Mouse (Mus musculus) lung, postnatal 36 days (tissue): ENCODE measurements around the gene 1700123O20Rik.

Source experiments
- DNase-seq: peaks from one replicate; pipeline ENCODE4 v3.0.0; 2022; ENCODE audit warnings: mixed read lengths

The 1700123O20Rik gene

DNA sequence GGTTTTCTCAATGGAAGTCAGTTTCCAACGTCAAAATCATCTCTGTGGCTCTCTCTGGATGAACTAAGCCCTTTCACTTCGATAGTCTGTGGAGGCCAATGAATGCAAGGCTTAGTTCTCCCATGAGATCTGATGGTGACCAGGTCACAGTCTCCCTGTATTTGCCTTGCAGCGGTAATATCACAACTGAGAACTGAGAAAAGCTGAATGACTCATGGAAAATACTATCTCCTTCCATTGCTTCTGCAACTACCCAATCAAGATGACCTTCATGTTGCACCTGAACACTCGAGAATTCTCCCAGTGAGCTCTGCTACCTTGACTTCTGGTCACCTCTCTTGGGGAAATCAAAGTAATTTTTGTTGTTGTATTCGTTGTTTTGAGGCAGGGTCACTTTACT, 41.5 kb downstream of the 1700123O20Rik start:
- no peak for DNase-seq

DNA sequence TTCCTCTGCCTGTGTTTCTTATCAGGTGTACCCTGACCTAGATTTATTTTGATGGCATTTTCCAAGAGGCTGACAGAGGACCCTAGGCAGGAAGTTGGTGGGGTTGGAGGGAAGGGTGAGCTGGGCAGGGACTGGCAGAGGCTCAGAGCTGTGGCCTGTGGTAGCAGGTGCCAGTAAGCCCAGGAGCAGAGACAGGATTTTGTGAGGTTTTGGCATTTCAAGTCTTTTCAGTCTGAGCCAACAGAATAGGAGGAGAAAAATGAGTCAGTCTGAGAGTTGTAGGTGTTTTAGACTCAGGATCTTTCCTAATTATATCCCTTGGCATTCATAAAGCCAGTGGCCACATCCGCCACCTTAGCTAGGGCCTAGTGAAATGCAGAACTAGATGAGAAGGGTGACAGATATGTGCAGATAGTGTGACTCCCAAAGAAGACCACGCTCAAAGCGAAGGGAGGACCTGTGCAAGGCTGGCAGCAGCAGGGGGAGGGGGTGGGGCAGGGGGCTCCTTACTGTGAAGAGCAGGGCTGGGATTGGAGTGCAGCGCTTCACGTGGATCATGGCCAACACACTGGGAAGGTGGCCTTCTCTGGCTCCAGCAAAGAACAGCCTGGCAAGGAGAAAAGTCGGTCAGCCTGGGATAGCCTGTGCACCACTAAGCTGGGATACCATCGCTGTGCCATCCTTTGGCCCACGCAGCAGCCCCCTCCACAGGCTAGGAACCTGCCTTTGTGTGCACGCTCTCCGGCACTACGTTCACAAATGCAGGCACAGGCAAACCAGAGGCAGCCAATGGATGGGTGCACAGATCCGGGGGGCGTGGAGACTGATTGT, 43.0 kb downstream of the 1700123O20Rik start:
- DNase-seq: no peak

DNA sequence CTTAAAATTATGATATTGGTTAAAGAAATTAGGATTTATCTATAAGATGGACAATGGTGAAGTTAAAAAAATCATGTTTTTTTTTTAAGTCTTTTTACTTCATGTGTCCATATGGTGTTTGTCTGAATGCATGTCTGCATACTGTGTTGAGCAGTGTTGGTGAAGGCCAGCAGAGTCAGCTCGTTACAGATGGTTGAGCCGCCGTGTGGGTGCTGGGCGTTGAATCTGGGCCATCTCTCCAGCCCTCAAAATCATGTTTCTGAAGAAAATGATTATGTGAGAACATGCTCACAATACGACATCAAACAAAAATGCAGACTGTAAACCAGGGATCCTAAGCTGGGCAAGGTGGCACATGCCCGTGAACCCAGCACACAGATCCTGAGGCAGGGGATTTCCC, 44.3 kb downstream of the 1700123O20Rik start:
- DNase-seq: no peak

DNA sequence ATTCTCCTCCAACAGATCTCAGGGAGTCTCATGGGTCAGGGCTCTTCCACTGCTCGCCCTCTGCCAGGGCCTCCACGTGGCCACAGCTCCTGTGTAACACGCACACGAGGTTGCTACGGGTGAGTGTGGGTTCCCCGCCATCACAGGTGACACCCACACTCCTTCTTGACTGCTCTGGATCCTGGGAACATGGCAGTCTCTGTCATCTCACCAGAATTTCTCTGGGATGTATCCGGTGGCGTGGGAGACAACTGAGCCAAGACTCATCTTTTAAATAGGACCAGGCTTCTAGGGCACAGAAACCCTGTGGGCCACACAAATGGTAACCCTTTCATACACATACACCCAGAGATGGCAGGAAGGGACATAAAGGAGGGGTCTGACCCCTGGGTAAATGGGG, 46.2 kb downstream of the 1700123O20Rik start:
- DNase-seq: no peak

DNA sequence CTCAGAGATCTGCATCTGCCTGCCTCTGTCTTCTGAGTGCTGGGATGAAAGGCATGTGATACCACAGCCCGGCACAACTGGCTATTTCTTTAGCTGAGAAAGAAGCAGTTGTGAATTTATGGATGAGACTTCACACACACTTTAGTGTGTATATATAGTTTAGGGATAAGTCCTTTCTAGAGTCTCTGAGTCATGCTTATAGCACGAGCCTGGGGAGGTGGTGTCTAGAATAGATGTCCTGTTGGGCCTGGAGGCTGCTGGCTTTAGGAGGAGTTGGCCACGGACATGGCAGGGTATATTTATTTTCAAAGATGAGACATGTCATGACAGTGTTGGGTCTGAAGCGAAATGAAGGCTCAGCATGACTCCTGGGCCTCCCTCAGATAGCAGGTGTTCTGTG, 48.0 kb downstream of the 1700123O20Rik start:
- no peak for DNase-seq

DNA sequence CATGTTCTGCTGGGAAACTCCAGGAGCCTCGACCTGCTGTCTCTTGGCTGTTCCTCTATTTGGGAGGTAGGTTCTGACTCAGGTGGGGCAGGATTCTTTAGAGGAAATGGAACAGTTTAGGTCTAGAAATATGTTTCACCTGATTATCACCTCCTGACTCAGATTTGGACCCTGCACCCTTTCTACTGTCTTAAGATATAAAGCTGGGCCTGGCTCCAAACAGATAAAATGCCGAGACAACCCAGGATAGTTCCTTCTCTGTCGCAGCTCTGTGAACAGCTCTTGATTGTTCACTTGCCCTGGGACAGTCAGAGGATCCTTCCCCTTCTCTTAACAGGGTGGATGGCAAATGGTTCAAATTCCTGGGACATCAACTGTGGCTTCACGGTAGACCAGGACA, 49.2 kb downstream of the 1700123O20Rik start:
- no peak for DNase-seq

DNA sequence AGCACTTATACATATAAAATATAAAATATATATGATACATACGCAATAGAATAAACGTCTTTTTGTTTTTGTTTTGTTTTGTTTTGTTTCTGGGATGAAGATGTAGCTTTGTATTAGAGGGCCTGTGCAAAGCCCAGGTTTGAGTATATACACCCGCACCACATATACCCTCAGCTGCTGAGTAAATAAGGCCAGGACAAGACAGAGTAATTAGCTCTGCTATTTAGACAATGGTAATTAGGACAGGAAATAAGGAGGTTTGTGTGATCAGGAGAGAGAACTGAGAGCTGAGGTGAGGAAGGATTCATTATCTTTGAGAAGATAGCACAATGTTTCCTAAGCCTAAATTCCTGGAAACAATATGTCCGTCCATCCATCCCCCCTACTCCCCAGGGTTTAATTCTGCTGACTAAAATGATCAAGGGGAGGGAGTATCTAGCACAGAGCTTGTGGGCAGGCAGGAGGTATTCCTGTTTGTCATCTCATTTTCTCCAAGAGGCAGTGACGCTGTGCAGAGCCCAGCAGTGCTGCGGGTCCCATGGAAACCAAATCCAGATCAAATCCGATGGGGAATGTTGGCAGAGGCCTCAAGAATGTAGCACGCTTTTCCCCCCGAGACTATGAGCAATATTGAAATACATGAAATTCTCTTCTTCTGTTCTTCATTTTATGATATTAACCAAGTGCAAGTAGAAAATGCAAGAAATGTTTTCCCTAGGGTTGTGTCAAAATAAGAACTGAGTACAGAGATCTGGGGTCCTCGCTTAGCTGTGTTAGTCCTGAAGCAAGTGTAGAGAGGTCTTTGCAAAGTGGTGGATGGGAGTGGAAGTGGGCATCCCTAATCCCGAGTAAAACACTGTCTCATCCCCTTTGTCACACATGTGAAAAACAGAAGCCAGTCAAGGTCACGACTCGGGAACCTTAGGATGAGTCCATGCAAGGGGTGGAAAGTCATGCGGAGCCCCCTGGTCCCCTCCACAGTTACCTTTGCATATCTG, 50.8 kb downstream of the 1700123O20Rik start:
- DNase-seq: no peak

DNA sequence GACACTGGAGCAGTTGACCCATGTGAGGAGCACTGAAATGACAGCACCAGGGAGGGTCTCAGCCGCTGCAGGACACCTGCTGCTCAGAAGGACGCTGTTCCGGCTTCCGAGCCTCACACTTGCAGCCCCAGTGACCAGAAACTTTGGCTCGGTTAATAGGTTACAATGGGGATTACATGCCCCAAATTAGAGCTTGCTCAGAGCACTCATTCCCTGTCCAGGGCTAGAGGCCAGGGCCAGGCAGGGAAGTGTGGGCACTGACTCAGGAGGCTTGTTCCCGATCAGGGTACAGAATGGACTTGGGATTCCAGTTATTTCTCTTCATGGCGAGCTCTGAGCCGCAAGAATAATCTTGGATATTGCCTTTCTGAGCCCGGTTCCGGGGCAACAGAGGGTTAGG, 51.6 kb downstream of the 1700123O20Rik start:
- DNase-seq: no peak
